Mouse (Mus musculus): ENCODE data around the gene Smco3.

DNA sequence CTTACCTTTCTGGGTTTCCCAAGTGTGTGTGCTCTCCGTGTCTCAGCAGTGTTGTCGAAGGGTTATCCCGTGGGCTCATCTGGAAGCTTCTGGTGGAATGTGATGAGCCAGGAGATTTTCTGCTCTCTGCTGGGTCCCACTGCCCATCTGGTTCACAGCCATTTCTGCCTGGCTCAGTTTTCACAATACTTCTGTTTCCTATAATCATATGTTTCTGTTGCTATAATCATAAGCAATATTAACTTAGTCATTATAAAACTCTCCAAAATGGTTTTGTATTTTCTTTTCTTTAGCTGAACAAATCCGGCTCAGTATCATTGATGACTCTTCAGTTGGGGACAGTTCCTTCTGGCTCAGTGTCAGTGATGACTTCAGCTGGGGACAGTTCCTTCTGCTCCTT is at the start of gene Smco3:
- TF ChIP-seq GATA1 (IDR thresholded peaks at IDR 0.05; ENCODE audit: low read length) (no peak), TAL1 (IDR thresholded peaks at IDR 0.05; ENCODE audit: low read length) (no peak)

All from erythroblast, embryonic 14.5 days (primary cell).